Mouse (Mus musculus) liver, embryonic 11.5 days (tissue): ENCODE data around the gene Spon1. TPM values are rescaled to one million over a fixed set of nuclear protein-coding genes. Genes with fewer than 3 reads are reported as not detected.

ENCODE experiments used
- ATAC-seq: fragments of 200-750 bp; cut with Nextera tagmentation; replicated peaks from 2 replicates; pipeline ENCODE4 v1.8.0; 2017; ENCODE audit warnings: moderate number of reproducible peaks, mild to moderate bottlenecking, moderate TSS enrichment, moderate library complexity; ENCODE audit not compliant: low FRiP score
- DNase-seq: peaks from one replicate; pipeline ENCODE4 v3.0.0-alpha.2; 2017; ENCODE audit warnings: low spot score
- H3K27ac ChIP-seq: fragments of 300-500 bp; sonication (generic); 2 replicates; pipeline ENCODE4 v1.5.1; 2014; ENCODE audit warnings: mild to moderate bottlenecking, low read depth, low read length, control low read depth
- H3K27me3 ChIP-seq: fragments of 300-500 bp; sonication (generic); replicated peaks from 2 replicates; pipeline ENCODE4 v1.6.1; 2014; ENCODE audit warnings: low read length, mixed read lengths; ENCODE audit not compliant: control insufficient read depth, insufficient read depth
- H3K36me3 ChIP-seq: fragments of 300-500 bp; sonication (generic); 2 replicates; pipeline ENCODE4 v1.6.1; 2014; ENCODE audit warnings: mild to moderate bottlenecking, low read length, moderate library complexity, mixed read lengths; ENCODE audit not compliant: control insufficient read depth, insufficient read depth
- H3K4me1 ChIP-seq: fragments of 300-500 bp; sonication (generic); replicated peaks from 2 replicates; pipeline ENCODE4 v1.6.1; 2014; ENCODE audit warnings: low read length, mixed read lengths; ENCODE audit not compliant: control insufficient read depth, insufficient read depth
- H3K4me2 ChIP-seq: fragments of 300-500 bp; sonication (generic); 2 replicates; pipeline ENCODE4 v1.6.1; 2014; ENCODE audit warnings: mild to moderate bottlenecking, control low read depth, moderate library complexity
- H3K4me3 ChIP-seq: fragments of 300-500 bp; sonication (generic); 2 replicates; pipeline ENCODE4 v1.5.1; 2014; ENCODE audit warnings: low read depth, low read length, control low read depth
- H3K9ac ChIP-seq: fragments of 300-500 bp; sonication (generic); 2 replicates; pipeline ENCODE4 v1.6.1; 2014; ENCODE audit warnings: low read depth, low read length, control low read depth
- H3K9me3 ChIP-seq: fragments of 300-500 bp; sonication (generic); 2 replicates; pipeline ENCODE4 v1.6.1; 2016; ENCODE audit warnings: low read length, inconsistent platforms, mixed read lengths; ENCODE audit not compliant: control insufficient read depth
- WGBS: fragments of 180-500 bp; shearing (Covaris S2); extraction: QIAGEN DNeasy Blood & Tissue Kit; methylation state at CpG from one replicate; pipeline ENCODE4 v1.1.7; 2014; 5-methylcytosine and 5-hydroxymethylcytosine counted together
- polyA plus RNA-seq: library from polyadenylated mRNA; unstranded; fragments of >200 nt; fragmentation: Nextera tagmentation; extraction: Ambion mirVana; gene quantifications from 2 replicates; pipeline ENCODE4 v1.2.1, GENCODE M21; 2014

Spon1 gene
- polyA plus RNA-seq, 1 experiment from 2014 or later: 7.9 TPM

- H3K9ac ChIP-seq: no peak overlapping the region
- H3K27ac ChIP-seq: no peak overlapping the region
- H3K27me3 ChIP-seq: no peaks in the 10 kb centered on the region
- H3K4me1 ChIP-seq: peaks cover 9% of the 10 kb centered on the region
- ATAC-seq (peak; percentile 52), DNase-seq (no peak)
- H3K4me3 ChIP-seq: no peak overlapping the region
- no peaks in the 10 kb centered on the region for H3K9me3 ChIP-seq
- H3K36me3 ChIP-seq: peaks cover 2% of the 10 kb centered on the region; the same call in 1 of the 2 replicates
- peak overlapping the region; percentile 38 for H3K4me2 ChIP-seq
- 28% methylated on average over 6 of the region's 6 CpGs for whole genome bisulfite sequencing
These were observed 278.2 kb downstream of the Spon1 start for GRCm38 (mm10) chr7:114043929-114044549.

- H3K27ac ChIP-seq: no peak overlapping the region
- ATAC-seq: no peak
- 78% methylated on average over 2 of the region's 2 CpGs for whole genome bisulfite sequencing
- H3K27me3 ChIP-seq: no peaks in the 10 kb centered on the region
- no peaks in the 10 kb centered on the region; the same call in 1 of the 2 replicates for H3K36me3 ChIP-seq
- no peak overlapping the region for H3K4me3 ChIP-seq
- no peak overlapping the region for H3K9ac ChIP-seq
- no peaks in the 10 kb centered on the region for H3K9me3 ChIP-seq
- DNase-seq: no peak
- no peak overlapping the region for H3K4me2 ChIP-seq
- H3K4me1 ChIP-seq: peaks cover 9% of the 10 kb centered on the region
These were observed 280.0 kb downstream of the Spon1 start for GRCm38 (mm10) chr7:114045814-114046213.

- no peaks in the 10 kb centered on the region for H3K4me1 ChIP-seq
- H3K36me3 ChIP-seq: no peaks in the 10 kb centered on the region
- H3K9me3 ChIP-seq: no peaks in the 10 kb centered on the region
- ATAC-seq (no peak), DNase-seq (no peak)
- H3K9ac ChIP-seq: no peak overlapping the region
- no peaks in the 10 kb centered on the region for H3K27me3 ChIP-seq
- H3K27ac ChIP-seq: no peak overlapping the region
- no peak overlapping the region for H3K4me3 ChIP-seq
- 54% methylated on average over 4 of the region's 4 CpGs for WGBS
- H3K4me2 ChIP-seq: no peak overlapping the region
These were observed 287.9 kb downstream of the Spon1 start for GRCm38 (mm10) chr7:114053720-114054119.

- H3K27ac ChIP-seq: no peak overlapping the region
- no peak overlapping the region for H3K9ac ChIP-seq
- DNase-seq (no peak), ATAC-seq (no peak)
- no peaks in the 10 kb centered on the region for H3K9me3 ChIP-seq
- no peak overlapping the region for H3K4me2 ChIP-seq
- H3K36me3 ChIP-seq: no peaks in the 10 kb centered on the region
- H3K27me3 ChIP-seq: no peaks in the 10 kb centered on the region
- WGBS: 91% methylated on average over 16 of the region's 16 CpGs
- H3K4me1 ChIP-seq: no peaks in the 10 kb centered on the region
- no peak overlapping the region for H3K4me3 ChIP-seq
These were observed 292.4 kb downstream of the Spon1 start for GRCm38 (mm10) chr7:114058166-114058565.

- no peak overlapping the region for H3K4me2 ChIP-seq
- H3K27ac ChIP-seq: no peak overlapping the region
- ATAC-seq (no peak), DNase-seq (no peak)
- H3K9ac ChIP-seq: no peak overlapping the region
- H3K4me1 ChIP-seq: no peaks in the 10 kb centered on the region
- H3K27me3 ChIP-seq: no peaks in the 10 kb centered on the region
- no peaks in the 10 kb centered on the region for H3K36me3 ChIP-seq
- no peaks in the 10 kb centered on the region for H3K9me3 ChIP-seq
- 83% methylated on average over 6 of the region's 6 CpGs for WGBS
- H3K4me3 ChIP-seq: no peak overlapping the region
These were observed 293.2 kb downstream of the Spon1 start for GRCm38 (mm10) chr7:114058927-114059441.

GRCm38 (mm10) chr7:114060445-114060844, 294.6 kb downstream of the Spon1 start:
- Histone ChIP-seq H3K9ac (no peak overlapping the region), H3K9me3 (no peaks in the 10 kb centered on the region), H3K4me2 (no peak overlapping the region), H3K27me3 (no peaks in the 10 kb centered on the region), H3K4me1 (peaks cover 3% of the 10 kb centered on the region), H3K4me3 (no peak overlapping the region), H3K36me3 (no peaks in the 10 kb centered on the region), H3K27ac (no peak overlapping the region)
- ATAC-seq (no peak), DNase-seq (no peak)
- 95% methylated on average over 6 of the region's 6 CpGs for WGBS

GRCm38 (mm10) chr7:114062451-114062850, 296.7 kb downstream of the Spon1 start:
- Histone ChIP-seq H3K4me1 (peaks cover 14% of the 10 kb centered on the region), H3K4me3 (no peak overlapping the region), H3K9me3 (no peaks in the 10 kb centered on the region), H3K27me3 (no peaks in the 10 kb centered on the region), H3K27ac (no peak overlapping the region), H3K9ac (no peak overlapping the region), H3K36me3 (no peaks in the 10 kb centered on the region), H3K4me2 (no peak overlapping the region)
- DNase-seq: no peak
- 80% methylated on average over 1 of the region's 1 CpGs for WGBS
- ATAC-seq: no peak

- no peaks in the 10 kb centered on the region for H3K9me3 ChIP-seq
- ATAC-seq (no peak), DNase-seq (no peak)
- H3K4me3 ChIP-seq: no peak overlapping the region
- H3K36me3 ChIP-seq: no peaks in the 10 kb centered on the region
- no peak overlapping the region for H3K4me2 ChIP-seq
- H3K9ac ChIP-seq: no peak overlapping the region
- peaks cover 14% of the 10 kb centered on the region for H3K4me1 ChIP-seq
- 63% methylated on average over 8 of the region's 8 CpGs for WGBS
- no peaks in the 10 kb centered on the region for H3K27me3 ChIP-seq
- H3K27ac ChIP-seq: no peak overlapping the region
These were observed 297.7 kb downstream of the Spon1 start for GRCm38 (mm10) chr7:114063534-114063933.

GRCm38 (mm10) chr7:114063966-114064365, 298.2 kb downstream of the Spon1 start:
- no peak for DNase-seq
- Histone ChIP-seq H3K27me3 (no peaks in the 10 kb centered on the region), H3K36me3 (no peaks in the 10 kb centered on the region), H3K9me3 (no peaks in the 10 kb centered on the region), H3K27ac (no peak overlapping the region), H3K9ac (no peak overlapping the region), H3K4me3 (no peak overlapping the region), H3K4me1 (peaks cover 14% of the 10 kb centered on the region), H3K4me2 (no peak overlapping the region)
- no peak for ATAC-seq
- 92% methylated on average over 6 of the region's 6 CpGs for WGBS
